Mouse (Mus musculus) hindbrain, embryonic 14.5 days (tissue): ENCODE results near the gene Nmral1. TPM values are rescaled to one million over a fixed set of nuclear protein-coding genes. Genes with fewer than 3 reads are reported as not detected.
A peak's percentile ranks its signal among the peaks of the same experiment; 100 is the strongest.

Source experiments
- ATAC-seq: fragments of 200-750 bp; cut with Nextera tagmentation; 2 replicates; pipeline ENCODE4 v1.8.0; 2017; ENCODE audit warnings: moderate number of reproducible peaks, mild to moderate bottlenecking, moderate TSS enrichment, moderate library complexity; ENCODE audit not compliant: low FRiP score
- DNase-seq: peaks from one replicate; pipeline ENCODE4 v3.0.0-alpha.2; 2015; ENCODE audit warnings: low spot score
- H3K27ac ChIP-seq: fragments of 300-500 bp; sonication (generic); 2 replicates; pipeline ENCODE4 v1.5.1; 2014; ENCODE audit warnings: mild to moderate bottlenecking, moderate library complexity
- H3K27me3 ChIP-seq: fragments of 300-500 bp; sonication (generic); 2 replicates; pipeline ENCODE4 v1.6.1; 2014; ENCODE audit warnings: mild to moderate bottlenecking, low read length, mixed read lengths; ENCODE audit not compliant: control insufficient read depth, insufficient read depth
- H3K36me3 ChIP-seq: fragments of 300-500 bp; sonication (generic); replicated peaks from 2 replicates; pipeline ENCODE4 v1.6.1; 2014; ENCODE audit not compliant: control insufficient read depth, insufficient read depth
- H3K4me1 ChIP-seq: fragments of 300-500 bp; sonication (generic); replicated peaks from 2 replicates; pipeline ENCODE4 v1.6.1; 2014; ENCODE audit warnings: antibody characterized with exemption, low read length, mixed read lengths; ENCODE audit not compliant: control insufficient read depth, insufficient read depth
- H3K4me2 ChIP-seq: fragments of 300-500 bp; sonication (generic); replicated peaks from 2 replicates; pipeline ENCODE4 v1.6.1; 2014; ENCODE audit warnings: mild to moderate bottlenecking, moderate library complexity
- H3K4me3 ChIP-seq: fragments of 300-500 bp; sonication (generic); replicated peaks from 2 replicates; pipeline ENCODE4 v1.5.1; 2014; ENCODE audit warnings: mild to moderate bottlenecking, low read length
- H3K9ac ChIP-seq: fragments of 300-500 bp; sonication (generic); 2 replicates; pipeline ENCODE4 v1.6.1; 2014
- H3K9me3 ChIP-seq: fragments of 300-500 bp; sonication (generic); 2 replicates; pipeline ENCODE4 v1.6.1; 2016; ENCODE audit warnings: low read length; ENCODE audit not compliant: control insufficient read depth
- WGBS: fragments of 180-500 bp; shearing (Covaris S2); extraction: QIAGEN DNeasy Blood & Tissue Kit; methylation state at CpG from one replicate; pipeline ENCODE4 v1.1.7; 2014; 5-methylcytosine and 5-hydroxymethylcytosine counted together
- polyA plus RNA-seq: library from polyadenylated mRNA; unstranded; fragments of >200 nt; fragmentation: Nextera tagmentation; extraction: Ambion mirVana; gene quantifications from 2 replicates; pipeline ENCODE4 v1.2.1, GENCODE M21; 2014

Gene Nmral1
- polyA plus RNA-seq, 1 experiment from 2014 or later: 58.0 TPM

DNA sequence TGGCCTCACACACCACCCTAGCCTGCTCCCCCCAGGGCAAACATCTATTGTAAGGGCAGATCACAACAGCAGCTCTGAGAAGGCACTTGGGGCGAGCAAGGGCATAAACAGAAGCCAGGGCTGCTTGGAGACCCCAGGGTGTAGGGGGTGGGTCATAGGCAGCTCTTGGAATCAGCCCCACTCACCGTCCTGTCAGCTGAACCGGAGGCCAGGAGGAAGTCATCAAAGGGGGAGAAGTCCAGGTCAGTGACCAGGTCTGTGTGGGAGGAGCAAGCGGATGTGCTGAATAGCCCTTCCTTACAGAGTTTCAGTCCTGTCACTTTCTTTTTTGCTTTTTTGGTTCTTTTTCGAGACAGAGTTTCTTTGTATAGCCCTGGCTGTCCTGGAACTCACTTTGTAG lies 48.8 kb downstream of the Nmral1 start:
- Histone ChIP-seq H3K27ac (no peak overlapping the region), H3K9me3 (no peaks in the 10 kb centered on the region), H3K4me3 (no peak overlapping the region), H3K4me1 (no peaks in the 10 kb centered on the region), H3K4me2 (no peak overlapping the region), H3K27me3 (no peaks in the 10 kb centered on the region), H3K36me3 (peaks cover 68% of the 10 kb centered on the region), H3K9ac (no peak overlapping the region)
- no peak for DNase-seq
- ATAC-seq: no peak
- WGBS: 81% methylated on average over 5 of the region's 5 CpGs

GRCm38 (mm10) chr16:4667190-4667808 lies 51.9 kb downstream of the Nmral1 start:
- Histone ChIP-seq H3K27ac (no peak overlapping the region), H3K36me3 (peaks cover 67% of the 10 kb centered on the region), H3K4me2 (no peak overlapping the region), H3K27me3 (no peaks in the 10 kb centered on the region), H3K4me1 (no peaks in the 10 kb centered on the region), H3K9me3 (no peaks in the 10 kb centered on the region), H3K4me3 (no peak overlapping the region), H3K9ac (no peak overlapping the region)
- peak; percentile 64; the same call in 1 of the 2 replicates for ATAC-seq
- DNase-seq: peak; percentile 98
- WGBS: 20% methylated on average over 3 of the region's 3 CpGs

- no peak overlapping the region for H3K4me2 ChIP-seq
- peaks cover 72% of the 10 kb centered on the region for H3K36me3 ChIP-seq
- no peak for DNase-seq
- no peaks in the 10 kb centered on the region for H3K27me3 ChIP-seq
- H3K4me3 ChIP-seq: no peak overlapping the region
- WGBS: 98% methylated on average over 2 of the region's 2 CpGs
- H3K4me1 ChIP-seq: no peaks in the 10 kb centered on the region
- no peak overlapping the region for H3K9ac ChIP-seq
- no peak for ATAC-seq
- no peaks in the 10 kb centered on the region for H3K9me3 ChIP-seq
- no peak overlapping the region for H3K27ac ChIP-seq
These were observed 53.4 kb downstream of the Nmral1 start for GRCm38 (mm10) chr16:4665726-4666125.

- Histone ChIP-seq H3K4me2 (no peak overlapping the region), H3K36me3 (peaks cover 61% of the 10 kb centered on the region)
- 84% methylated on average over 2 of the region's 2 CpGs for WGBS
These were observed 55.4 kb downstream of the Nmral1 start for GRCm38 (mm10) chr16:4663806-4664205.

DNA sequence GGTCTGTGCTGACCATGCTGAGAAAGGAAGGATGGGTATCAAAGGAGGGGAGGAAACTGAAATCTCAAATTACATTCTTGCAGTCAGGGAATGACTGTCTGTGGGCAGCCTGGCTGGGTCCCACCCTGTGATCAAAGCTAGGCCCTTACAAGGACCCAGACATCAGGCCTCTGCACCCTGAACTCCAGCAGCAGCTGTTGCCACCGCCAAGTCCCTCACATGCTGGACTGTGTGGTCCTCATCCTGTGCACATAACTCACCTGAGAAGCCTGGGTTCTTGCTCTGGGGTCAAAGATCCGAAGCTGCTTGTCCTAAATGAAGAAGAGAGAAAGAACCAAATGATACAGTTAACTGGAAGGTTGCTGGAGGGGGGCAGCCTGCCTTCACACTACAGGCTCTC lies 57.6 kb downstream of the Nmral1 start:
- no peak for DNase-seq
- Histone ChIP-seq H3K4me2 (no peak overlapping the region), H3K36me3 (peaks cover 49% of the 10 kb centered on the region), H3K4me3 (no peak overlapping the region), H3K4me1 (0 out of 2 replicates have a peak, but pooled peaks cover 8% of the 10 kb centered on the region), H3K27me3 (no peaks in the 10 kb centered on the region), H3K9ac (no peak overlapping the region), H3K9me3 (no peaks in the 10 kb centered on the region), H3K27ac (no peak overlapping the region)
- 70% methylated on average over 2 of the region's 2 CpGs for WGBS
- ATAC-seq: no peak

More at GRCm38 (mm10) chr16:4663806-4664205, 55.4 kb downstream of the Nmral1 start:
- DNase-seq (no peak), ATAC-seq (no peak)
- H3K27ac ChIP-seq: no peak overlapping the region
- H3K27me3 ChIP-seq: no peaks in the 10 kb centered on the region
- no peak overlapping the region for H3K4me3 ChIP-seq
- H3K4me1 ChIP-seq: 0 out of 2 replicates have a peak, but pooled peaks cover 6% of the 10 kb centered on the region
- no peaks in the 10 kb centered on the region for H3K9me3 ChIP-seq
- no peak overlapping the region for H3K9ac ChIP-seq

Other genes with a start within 250 kb of the Nmral1 start
- gene Srl, start 177.5 kb downstream of the Nmral1 start, polyA plus RNA-seq: 28.0 and 31.2 TPM in 2 replicates
- gene Tfap4, start 159.5 kb downstream of the Nmral1 start, polyA plus RNA-seq: 8.2 and 8.8 TPM in 2 replicates
- gene Glis2, start 124.6 kb downstream of the Nmral1 start, polyA plus RNA-seq: 18.1 and 19.0 TPM in 2 replicates
- gene Pam16, start 94.4 kb downstream of the Nmral1 start, polyA plus RNA-seq: 174 and 193 TPM in 2 replicates
- gene Vasn, start 79.4 kb downstream of the Nmral1 start, polyA plus RNA-seq: 6.4 and 6.6 TPM in 2 replicates
- 54.6 and 64.8 TPM in 2 replicates for gene Dnaja3, start 79.4 kb downstream of the Nmral1 start, polyA plus RNA-seq
- 24.1 and 27.2 TPM in 2 replicates for gene Coro7, start 39.6 kb downstream of the Nmral1 start, polyA plus RNA-seq
- gene Hmox2, start 7.0 kb upstream of the Nmral1 start, polyA plus RNA-seq: 102 and 115 TPM in 2 replicates
- gene Cdip1, start 70.9 kb upstream of the Nmral1 start, polyA plus RNA-seq: 112 and 121 TPM in 2 replicates
- gene 4930562C15Rik, start 116.1 kb upstream of the Nmral1 start, polyA plus RNA-seq: 0.34 and 0.74 TPM in 2 replicates
- gene Ubald1, start 161.0 kb upstream of the Nmral1 start, polyA plus RNA-seq: 54.0 and 54.4 TPM in 2 replicates
- 119 and 122 TPM in 2 replicates for gene Mgrn1, start 166.9 kb upstream of the Nmral1 start, polyA plus RNA-seq
- gene Nudt16l1, start 219.4 kb upstream of the Nmral1 start, polyA plus RNA-seq: 122 and 133 TPM in 2 replicates
- 55.9 and 58.5 TPM in 2 replicates for gene Anks3, start 244.8 kb upstream of the Nmral1 start, polyA plus RNA-seq